Mouse (Mus musculus): Measurements from ENCODE around the gene Cygb. TPM values are rescaled to one million over a fixed set of nuclear protein-coding genes. Genes with fewer than 3 reads are reported as not detected.
A peak's percentile ranks its signal among the peaks of the same experiment; 100 is the strongest.

Cygb gene
- total RNA-seq (2021), result 10 to 100 TPM; 16.8 to 22.8 TPM
- long read RNA-seq, experiment 1, transcript Cygb-201 (4 exons, 2,331 nt), result major isoform, 21 of 24 reads
- long read RNA-seq, experiment 1, partial matches to known transcripts, result 2 of 24 reads
- long read RNA-seq, experiment 1, other reads (novel, unspliced or antisense), result 1 of 24 reads
- long read RNA-seq, experiment 2, transcript Cygb-201 (4 exons, 2,331 nt), result major isoform, 21 of 26 reads
- long read RNA-seq, experiment 2, partial matches to known transcripts, result 2 of 26 reads
- long read RNA-seq, experiment 2, other reads (novel, unspliced or antisense), result 3 of 26 reads

GRCm38 (mm10) chr11:116654255-116654821, at the start of gene Cygb:
Gene Cygb (minus strand): TSS chr11:116654313.
- intact Hi-C loops (cut with DNase I; ENCODE audit: low total_unique reads), result no loop called here
- peak; percentile 58 for DNase-seq

GRCm38 (mm10) chr11:116701377-116701841, 47.3 kb upstream of the Cygb start:
- intact Hi-C loops (cut with DNase I; ENCODE audit: low total_unique reads), result no loop called here
- no peak for DNase-seq

GRCm38 (mm10) chr11:116697521-116697920, 43.4 kb upstream of the Cygb start:
- no peak for DNase-seq
- intact Hi-C loops (cut with DNase I; ENCODE audit: low total_unique reads), result no loop called here

- no peak for DNase-seq
- intact Hi-C loops (cut with DNase I; ENCODE audit: low total_unique reads), result no loop called here
These were observed 42.3 kb upstream of the Cygb start for GRCm38 (mm10) chr11:116696426-116696825.

GRCm38 (mm10) chr11:116695194-116695880, 41.2 kb upstream of the Cygb start:
- intact Hi-C loops (cut with DNase I; ENCODE audit: low total_unique reads), result no loop called here

GRCm38 (mm10) chr11:116694250-116695193, 40.4 kb upstream of the Cygb start:
- DNase-seq, result peak; percentile 59
- intact Hi-C loops (cut with DNase I; ENCODE audit: low total_unique reads), result no loop called here

More at GRCm38 (mm10) chr11:116695194-116695880, 41.2 kb upstream of the Cygb start:
- no peak for DNase-seq

GRCm38 (mm10) chr11:116693899-116694249, 39.8 kb upstream of the Cygb start:
- intact Hi-C loops (cut with DNase I; ENCODE audit: low total_unique reads), result no loop called here
- no peak for DNase-seq

- DNase-seq, result no peak
- intact Hi-C loops (cut with DNase I; ENCODE audit: low total_unique reads), result no loop called here
These were observed 36.8 kb upstream of the Cygb start for GRCm38 (mm10) chr11:116690701-116691575.

- intact Hi-C loops (cut with DNase I; ENCODE audit: low total_unique reads), result no loop called here
- no peak for DNase-seq
These were observed 35.5 kb upstream of the Cygb start for GRCm38 (mm10) chr11:116689622-116690021.

- no peak for DNase-seq
These were observed 33.8 kb upstream of the Cygb start for GRCm38 (mm10) chr11:116687897-116688296.

GRCm38 (mm10) chr11:116685729-116686128, 31.6 kb upstream of the Cygb start:
- DNase-seq, result no peak
- intact Hi-C loops (cut with DNase I; ENCODE audit: low total_unique reads), result no loop called here

More at GRCm38 (mm10) chr11:116687897-116688296, 33.8 kb upstream of the Cygb start:
- intact Hi-C loops (cut with DNase I; ENCODE audit: low total_unique reads), result no loop called here

- no peak for DNase-seq
- intact Hi-C loops (cut with DNase I; ENCODE audit: low total_unique reads), result no loop called here
These were observed 29.7 kb upstream of the Cygb start for GRCm38 (mm10) chr11:116683777-116684176.

GRCm38 (mm10) chr11:116682501-116683144, 28.5 kb upstream of the Cygb start:
- intact Hi-C loops (cut with DNase I; ENCODE audit: low total_unique reads), result no loop called here

GRCm38 (mm10) chr11:116681147-116681546, 27.0 kb upstream of the Cygb start:
- intact Hi-C loops (cut with DNase I; ENCODE audit: low total_unique reads), result no loop called here
- DNase-seq, result no peak

More at GRCm38 (mm10) chr11:116682501-116683144, 28.5 kb upstream of the Cygb start:
- no peak for DNase-seq

- no peak for DNase-seq
- intact Hi-C loops (cut with DNase I; ENCODE audit: low total_unique reads), result no loop called here
These were observed 26.4 kb upstream of the Cygb start for GRCm38 (mm10) chr11:116680321-116681091.

- intact Hi-C loops (cut with DNase I; ENCODE audit: low total_unique reads), result no loop called here
- no peak for DNase-seq
These were observed 25.0 kb upstream of the Cygb start for GRCm38 (mm10) chr11:116679148-116679547.

GRCm38 (mm10) chr11:116677711-116678441, 23.8 kb upstream of the Cygb start:
- intact Hi-C loops (cut with DNase I; ENCODE audit: low total_unique reads), result no loop called here
- no peak for DNase-seq
